ENCODE assay signal across 26 mouse cellular contexts in the genomic region with DNA sequence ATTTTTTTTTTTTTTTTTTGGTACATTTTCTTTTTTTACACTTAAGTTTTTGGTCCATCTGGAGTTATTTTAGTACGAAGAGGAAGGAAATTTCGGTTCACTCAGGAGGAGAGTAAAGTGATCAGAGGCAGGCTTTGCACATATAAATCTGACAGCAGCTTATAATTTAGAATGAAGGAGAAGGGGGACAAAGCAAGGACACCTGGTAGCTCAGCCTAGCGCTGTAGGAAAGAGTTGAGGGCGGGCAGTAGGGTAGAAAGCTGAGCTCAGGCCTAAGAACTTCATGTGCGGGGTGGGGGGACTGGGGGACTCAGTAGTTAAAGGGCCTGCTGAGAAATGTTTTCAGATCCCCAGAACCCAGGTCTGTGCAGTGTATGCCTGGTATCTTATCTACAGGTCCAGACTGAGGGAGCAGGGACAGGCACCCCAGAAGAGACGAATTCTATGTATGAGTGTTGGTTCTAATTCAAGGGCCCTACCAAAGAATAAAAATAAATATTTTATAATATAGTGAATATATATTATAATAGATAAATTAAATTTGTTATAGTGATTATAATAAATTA.
A peak's percentile ranks its signal among the peaks of the same experiment; 100 is the strongest.
DNase-seq lines count a peak whose midpoint lies in the region; ATAC-seq lines count a peak whose summit lies in the region.
"Had no signal": no experiment of that assay in that cellular context is flagged by ENCODE, and none has a peak within 500 bp of the region (broad histone marks: within the 10 kb centered on the region; RNA-seq: fewer than 3 reads in every experiment).

No protein-coding gene starts in this region.

- H3K4me1 ChIP-seq in kidney, embryonic 14.5 days (ENCODE audit: control insufficient read depth, insufficient read depth, low read length): peaks cover 3% of the 10 kb centered on the region; the same call in 1 of the 2 replicates
- no peaks in the 10 kb centered on the region for H3K4me1 ChIP-seq in liver, embryonic 11.5 days (replicated peaks; ENCODE audit: control insufficient read depth, insufficient read depth, low read length)
- H3K4me1 ChIP-seq in midbrain, embryonic 14.5 days (ENCODE audit: control insufficient read depth, insufficient read depth, low read length): peaks cover 14% of the 10 kb centered on the region
- H3K4me1 ChIP-seq in heart, embryonic 12.5 days (replicated peaks): 0 out of 2 replicates have a peak, but pooled peaks cover 5% of the 10 kb centered on the region
- H3K4me1 ChIP-seq: forebrain, embryonic 15.5 days; liver, embryonic 15.5 days; lung, embryonic 15.5 days; neural tube, embryonic 13.5 days had no signal

- peak overlapping the region; percentile 77 for H3K27ac ChIP-seq in kidney, embryonic 14.5 days (ENCODE audit: low read depth, low read length)
- H3K27ac ChIP-seq in liver, embryonic 11.5 days (ENCODE audit: low read depth, low read length): no peak overlapping the region
- H3K27ac ChIP-seq in midbrain, embryonic 14.5 days (replicated peaks; ENCODE audit: low read depth, low read length): no peak overlapping the region
- H3K27ac ChIP-seq in heart, embryonic 12.5 days (ENCODE audit: poor library complexity, severe bottlenecking): no peak overlapping the region
- H3K27ac ChIP-seq: embryonic facial prominence, embryonic 13.5 days; forebrain, embryonic 10.5 days; forebrain, embryonic 15.5 days; heart, embryonic 15.5 days; limb, embryonic 13.5 days; liver, embryonic 15.5 days; lung, embryonic 15.5 days; neural tube, embryonic 13.5 days; stomach, postnatal 0 days had no signal

- no peaks in the 10 kb centered on the region for H3K27me3 ChIP-seq in kidney, embryonic 14.5 days (ENCODE audit: control insufficient read depth, insufficient read depth, low read length)
- H3K27me3 ChIP-seq in liver, embryonic 11.5 days (replicated peaks; ENCODE audit: control insufficient read depth, insufficient read depth, low read length): no peaks in the 10 kb centered on the region
- no peaks in the 10 kb centered on the region for H3K27me3 ChIP-seq in midbrain, embryonic 14.5 days (ENCODE audit: control insufficient read depth, insufficient read depth, low read length)
- H3K27me3 ChIP-seq in heart, embryonic 12.5 days (replicated peaks): no peaks in the 10 kb centered on the region
- H3K27me3 ChIP-seq: embryonic facial prominence, embryonic 13.5 days; forebrain, embryonic 15.5 days; heart, embryonic 15.5 days; liver, embryonic 15.5 days; lung, embryonic 15.5 days; neural tube, embryonic 13.5 days had no signal

- no peak overlapping the region for H3K4me2 ChIP-seq in kidney, embryonic 14.5 days (replicated peaks; ENCODE audit: low read depth, low read length)
- H3K4me2 ChIP-seq in liver, embryonic 11.5 days: no peak overlapping the region
- H3K4me2 ChIP-seq in midbrain, embryonic 14.5 days (ENCODE audit: low read length): no peak overlapping the region
- H3K4me2 ChIP-seq in heart, embryonic 12.5 days: no peak overlapping the region
- H3K4me2 ChIP-seq: embryonic facial prominence, embryonic 13.5 days; forebrain, embryonic 15.5 days; heart, embryonic 15.5 days; limb, embryonic 13.5 days; liver, embryonic 15.5 days; lung, embryonic 15.5 days; midbrain, embryonic 11.5 days; neural tube, embryonic 13.5 days had no signal

- no peak overlapping the region for H3K9ac ChIP-seq in kidney, embryonic 14.5 days (ENCODE audit: low read depth, low read length)
- no peak overlapping the region for H3K9ac ChIP-seq in liver, embryonic 11.5 days (ENCODE audit: low read depth, low read length)
- H3K9ac ChIP-seq in midbrain, embryonic 14.5 days (replicated peaks; ENCODE audit: low read length): no peak overlapping the region
- H3K9ac ChIP-seq in heart, embryonic 12.5 days: no peak overlapping the region
- H3K9ac ChIP-seq: embryonic facial prominence, embryonic 13.5 days; forebrain, embryonic 15.5 days; heart, embryonic 15.5 days; limb, embryonic 13.5 days; liver, embryonic 15.5 days; lung, embryonic 15.5 days; neural tube, embryonic 13.5 days had no signal

- no peaks in the 10 kb centered on the region for H3K9me3 ChIP-seq in kidney, embryonic 14.5 days (ENCODE audit: control insufficient read depth, low read length)
- H3K9me3 ChIP-seq in liver, embryonic 11.5 days (ENCODE audit: control insufficient read depth, low read length): no peaks in the 10 kb centered on the region
- H3K9me3 ChIP-seq in midbrain, embryonic 14.5 days (ENCODE audit: control insufficient read depth, low read length): no peaks in the 10 kb centered on the region
- no peaks in the 10 kb centered on the region for H3K9me3 ChIP-seq in heart, embryonic 12.5 days (replicated peaks)
- H3K9me3 ChIP-seq: embryonic facial prominence, embryonic 13.5 days; forebrain, embryonic 10.5 days; forebrain, embryonic 15.5 days; heart, embryonic 15.5 days; limb, embryonic 13.5 days; liver, embryonic 15.5 days; lung, embryonic 15.5 days; neural tube, embryonic 13.5 days had no signal

- H3K36me3 ChIP-seq in kidney, embryonic 14.5 days (ENCODE audit: control insufficient read depth, insufficient read depth, low read length): no peaks in the 10 kb centered on the region
- no peaks in the 10 kb centered on the region for H3K36me3 ChIP-seq in liver, embryonic 11.5 days (ENCODE audit: control insufficient read depth, insufficient read depth, low read length)
- no peaks in the 10 kb centered on the region for H3K36me3 ChIP-seq in midbrain, embryonic 14.5 days (ENCODE audit: control insufficient read depth, insufficient read depth, low read length)
- H3K36me3 ChIP-seq in heart, embryonic 12.5 days: no peaks in the 10 kb centered on the region
- H3K36me3 ChIP-seq: embryonic facial prominence, embryonic 13.5 days; forebrain, embryonic 10.5 days; forebrain, embryonic 15.5 days; heart, embryonic 15.5 days; limb, embryonic 13.5 days; liver, embryonic 15.5 days; lung, embryonic 15.5 days; neural tube, embryonic 13.5 days had no signal

- ATAC-seq in kidney, embryonic 14.5 days (ENCODE audit: low FRiP score, low TSS enrichment): 0 out of 2 replicates have a peak, but pooled peaks have one; percentile 39
- peak; percentile 70 for ATAC-seq in liver, embryonic 11.5 days (replicated peaks; ENCODE audit: low FRiP score)
- no peak for ATAC-seq in midbrain, embryonic 14.5 days (ENCODE audit: low FRiP score, low TSS enrichment)
- no peak for ATAC-seq in heart, embryonic 12.5 days (ENCODE audit: insufficient number of reproducible peaks, low FRiP score)
- ATAC-seq: CD4-positive, CD25-positive, alpha-beta regulatory T cell, adult 4 months; forebrain, embryonic 15.5 days; hindbrain, embryonic 16.5 days had no signal

- no peak overlapping the region for H3K4me3 ChIP-seq in kidney, embryonic 14.5 days (ENCODE audit: low read length)
- no peak overlapping the region for H3K4me3 ChIP-seq in liver, embryonic 11.5 days (ENCODE audit: low read depth, low read length)
- no peak overlapping the region for H3K4me3 ChIP-seq in midbrain, embryonic 14.5 days (replicated peaks; ENCODE audit: low read depth, low read length)
- no peak overlapping the region for H3K4me3 ChIP-seq in heart, embryonic 12.5 days
- H3K4me3 ChIP-seq: embryonic facial prominence, embryonic 13.5 days; forebrain, embryonic 10.5 days; forebrain, embryonic 15.5 days; heart, embryonic 15.5 days; limb, embryonic 13.5 days; liver, embryonic 15.5 days; lung, embryonic 15.5 days; neural tube, embryonic 13.5 days had no signal

- 30% methylated on average over 6 of the region's 6 CpGs for WGBS in kidney, embryonic 14.5 days
- 58% methylated on average over 6 of the region's 6 CpGs for WGBS in liver, embryonic 11.5 days
- WGBS in midbrain, embryonic 14.5 days: 71% methylated on average over 6 of the region's 6 CpGs
- WGBS in heart, embryonic 12.5 days: 54% methylated on average over 6 of the region's 6 CpGs

- no peak for DNase-seq in kidney, postnatal 14 days
- DNase-seq in c-Kit-positive CD71-positive TER-119-negative erythroid progenitor cells, embryonic 14.5 days (ENCODE audit: low read depth): peak; percentile 11
- peak; percentile 28 for DNase-seq in embryo, embryonic 10.5 days (ENCODE audit: low spot score)
- no peak for DNase-seq in liver, embryonic 11.5 days (ENCODE audit: low spot score)
- no peak for DNase-seq in midbrain, embryonic 14.5 days
- DNase-seq: cerebellum, adult 11 months; cerebellum, adult 9-11 months; gastrocnemius, postnatal 14 days; kidney, adult 18-20 months; right cerebral cortex, postnatal 4 days; thymus, adult 18-20 months; thymus, postnatal 25 days had no signal

Comparison
In these comparisons a context has a peak if more than half of its experiments do, and no peak if none do; other contexts are left out.
1. ATAC-seq: peak in kidney, embryonic 14.5 days (single experiment) and liver, embryonic 11.5 days (single experiment); none in midbrain, embryonic 14.5 days (single experiment) and heart, embryonic 12.5 days (single experiment).
2. DNase-seq: peak in c-Kit-positive CD71-positive TER-119-negative erythroid progenitor cells, embryonic 14.5 days (single experiment) and embryo, embryonic 10.5 days (single experiment); none in kidney, postnatal 14 days (single experiment), liver, embryonic 11.5 days (single experiment) and midbrain, embryonic 14.5 days (single experiment).